Mouse (Mus musculus): ENCODE measurements around the gene Naxd. TPM values are rescaled to one million over a fixed set of nuclear protein-coding genes. Genes with fewer than 3 reads are reported as not detected.
A peak's percentile ranks its signal among the peaks of the same experiment; 100 is the strongest.
"Not testable (repeated sequence)": the region's sequence is repeated elsewhere in the genome, so short reads cannot be mapped to it uniquely, and the experiment has no call there.

Gene Naxd
- polyA plus RNA-seq, 1 experiment, result 49.5 TPM

DNA sequence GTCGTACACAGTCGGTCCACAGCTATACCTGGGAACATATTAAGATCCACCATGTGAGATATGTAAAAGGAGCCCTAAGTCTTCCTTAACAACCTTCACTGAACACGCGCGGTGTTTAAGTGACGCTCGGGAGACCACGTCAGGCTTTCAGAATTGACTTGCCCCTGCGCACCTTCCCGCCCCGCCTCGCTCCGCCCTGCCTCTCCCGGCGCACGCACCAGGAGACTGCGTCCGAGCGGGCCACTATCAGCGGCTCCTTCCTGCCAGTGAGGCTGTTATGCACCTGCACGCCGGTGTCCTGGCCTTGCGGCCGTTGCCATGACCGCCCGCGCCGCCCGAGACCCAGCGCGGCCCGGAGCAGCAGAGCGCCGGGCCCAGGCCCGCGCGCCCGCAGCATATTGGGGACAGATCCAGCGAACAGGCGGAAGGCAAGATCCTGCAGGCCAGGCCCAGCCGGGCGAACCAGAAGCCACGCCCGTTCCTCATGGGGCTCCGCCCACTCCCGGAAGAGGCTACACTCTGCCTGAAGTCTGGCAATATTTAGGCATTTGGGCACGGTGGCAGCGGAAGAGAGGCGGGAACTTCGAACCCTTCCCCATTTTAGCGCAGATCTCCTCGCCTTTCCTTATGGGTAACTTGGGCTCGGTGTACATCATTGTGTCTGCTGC, 53.1 kb downstream of the Naxd start, which contains the start of gene Cars2:
Gene Cars2 (minus strand): TSS at position 503 of the 668 bp plus-strand sequence.
- Histone ChIP-seq H3K27me3 (replicated peaks) (no peaks in the 10 kb centered on the region), H3K36me3 (replicated peaks; ENCODE audit: low read length) (peaks cover 35% of the 10 kb centered on the region), H3K4me3 (replicated peaks) (peak within 1 kb of the TSS; percentile 97), H3K4me1 (peaks cover 57% of the 10 kb centered on the region), H3K9me3 (no peaks in the 10 kb centered on the region)
- no peak for TF ChIP-seq GATA1 (IDR thresholded peaks at IDR 0.05; ENCODE audit: borderline replicate concordance, low read length)
- TF ChIP-seq FLI1 (IDR thresholded peaks at IDR 0.05; ENCODE audit: low read length), result no peak

DNA sequence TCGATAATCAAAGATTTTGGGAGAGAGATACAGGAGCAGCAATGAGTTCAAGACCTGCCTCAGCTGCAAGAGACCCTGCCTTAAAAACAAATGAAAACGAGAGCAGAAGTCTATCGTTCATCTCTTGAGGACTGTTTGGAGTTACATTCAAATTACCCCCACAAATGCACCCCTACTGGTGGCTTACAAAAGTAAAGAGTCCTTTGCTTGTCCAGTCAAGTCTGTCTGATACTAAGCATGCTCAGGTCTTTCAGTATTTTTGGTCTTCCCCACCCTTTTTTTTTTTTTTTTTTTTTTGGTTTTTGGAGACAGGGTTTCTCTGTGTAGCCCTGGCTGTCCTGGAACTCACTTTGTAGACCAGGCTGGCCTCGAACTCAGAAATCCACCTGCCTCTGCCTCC, 54.2 kb downstream of the Naxd start:
- H3K4me1 ChIP-seq, result peaks cover 57% of the 10 kb centered on the region
- H3K27me3 ChIP-seq (replicated peaks); H3K9me3 ChIP-seq; H3K4me3 ChIP-seq (replicated peaks): not testable (repeated sequence)
- H3K36me3 ChIP-seq (replicated peaks; ENCODE audit: low read length), result peaks cover 24% of the 10 kb centered on the region

DNA sequence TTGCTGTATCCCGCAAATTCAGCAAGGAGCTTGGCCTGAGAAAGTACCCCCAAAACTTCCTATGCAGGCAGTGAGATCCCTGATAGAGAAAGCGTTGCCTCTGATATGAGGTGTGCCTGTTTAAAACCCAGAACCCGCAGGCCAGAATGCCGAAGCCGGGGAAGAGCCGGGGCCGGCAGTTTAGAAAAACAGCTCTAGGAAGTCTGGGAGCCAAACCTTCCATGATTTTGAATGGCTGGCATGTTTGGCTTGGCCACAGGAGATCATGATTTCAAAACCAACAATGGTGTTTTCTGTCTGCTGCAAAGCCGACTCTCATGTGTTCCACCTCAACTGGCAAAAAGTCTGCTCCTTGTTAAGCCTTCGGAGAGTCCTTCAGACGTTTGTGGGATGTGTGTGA, 55.1 kb downstream of the Naxd start:
- Histone ChIP-seq H3K4me3 (replicated peaks) (no peak overlapping the region), H3K4me1 (peaks cover 51% of the 10 kb centered on the region), H3K9me3 (no peaks in the 10 kb centered on the region), H3K36me3 (replicated peaks; ENCODE audit: low read length) (peaks cover 17% of the 10 kb centered on the region), H3K27me3 (replicated peaks) (no peaks in the 10 kb centered on the region)
- TF ChIP-seq GATA1 (IDR thresholded peaks at IDR 0.05; ENCODE audit: borderline replicate concordance, low read length) (no peak), FLI1 (IDR thresholded peaks at IDR 0.05; ENCODE audit: low read length) (no peak)

DNA sequence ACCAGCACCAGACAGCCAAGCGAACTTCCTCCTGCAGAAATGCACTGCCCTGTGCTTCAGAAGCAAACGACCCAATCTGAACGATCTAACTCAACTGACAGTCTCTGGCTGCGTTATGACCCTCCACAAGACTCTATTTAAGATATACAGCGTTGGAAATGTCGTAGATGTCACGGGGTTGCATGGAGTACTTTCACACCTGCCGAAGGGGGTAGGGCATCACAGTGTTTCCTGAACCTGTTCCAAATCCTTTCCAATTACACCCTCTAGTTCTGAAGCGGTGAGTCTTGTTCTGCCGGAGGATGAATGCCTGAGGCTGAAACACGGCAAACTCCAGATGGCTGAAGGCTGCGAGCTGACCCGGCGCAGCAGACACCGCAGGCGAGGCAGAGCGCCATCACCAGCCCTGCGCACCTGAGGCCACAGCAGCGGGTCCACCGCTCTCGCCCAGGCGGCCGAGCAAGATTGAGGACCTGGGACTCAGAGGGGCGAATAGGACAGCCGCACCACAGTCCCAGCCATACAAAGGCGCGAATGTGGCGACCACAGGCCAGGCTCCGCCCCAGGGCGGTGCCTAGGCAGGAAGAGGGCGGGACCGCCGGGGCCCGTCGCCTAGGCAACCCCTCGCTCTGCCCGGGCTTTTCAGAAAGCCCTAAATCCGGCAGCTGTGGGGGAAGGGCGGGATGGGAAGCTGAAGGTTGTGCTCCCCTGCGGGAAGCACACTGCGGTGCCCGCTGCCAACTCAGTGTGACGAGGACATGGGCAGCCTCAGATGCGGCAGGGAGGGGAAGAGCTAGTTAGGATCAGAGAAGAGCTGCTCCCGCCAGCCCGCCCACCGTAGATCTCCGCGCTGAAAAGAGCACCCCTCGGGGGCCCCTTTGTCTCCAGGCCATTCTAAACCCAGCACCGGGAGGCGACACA, 57.8 kb downstream of the Naxd start, which contains the start of gene Ing1:
Gene Ing1 (plus strand): TSS at position 773 of the 921 bp plus-strand sequence.
- Histone ChIP-seq H3K4me1 (peaks cover 47% of the 10 kb centered on the region), H3K9me3 (no peaks in the 10 kb centered on the region), H3K36me3 (replicated peaks; ENCODE audit: low read length) (peaks cover 2% of the 10 kb centered on the region), H3K27me3 (replicated peaks) (no peaks in the 10 kb centered on the region), H3K4me3 (replicated peaks) (peak within 1 kb of the TSS; percentile 100)
- peak; percentile 64 for TF ChIP-seq FLI1 (IDR thresholded peaks at IDR 0.05; ENCODE audit: low read length)
- TF ChIP-seq GATA1 (IDR thresholded peaks at IDR 0.05; ENCODE audit: borderline replicate concordance, low read length), result no peak

DNA sequence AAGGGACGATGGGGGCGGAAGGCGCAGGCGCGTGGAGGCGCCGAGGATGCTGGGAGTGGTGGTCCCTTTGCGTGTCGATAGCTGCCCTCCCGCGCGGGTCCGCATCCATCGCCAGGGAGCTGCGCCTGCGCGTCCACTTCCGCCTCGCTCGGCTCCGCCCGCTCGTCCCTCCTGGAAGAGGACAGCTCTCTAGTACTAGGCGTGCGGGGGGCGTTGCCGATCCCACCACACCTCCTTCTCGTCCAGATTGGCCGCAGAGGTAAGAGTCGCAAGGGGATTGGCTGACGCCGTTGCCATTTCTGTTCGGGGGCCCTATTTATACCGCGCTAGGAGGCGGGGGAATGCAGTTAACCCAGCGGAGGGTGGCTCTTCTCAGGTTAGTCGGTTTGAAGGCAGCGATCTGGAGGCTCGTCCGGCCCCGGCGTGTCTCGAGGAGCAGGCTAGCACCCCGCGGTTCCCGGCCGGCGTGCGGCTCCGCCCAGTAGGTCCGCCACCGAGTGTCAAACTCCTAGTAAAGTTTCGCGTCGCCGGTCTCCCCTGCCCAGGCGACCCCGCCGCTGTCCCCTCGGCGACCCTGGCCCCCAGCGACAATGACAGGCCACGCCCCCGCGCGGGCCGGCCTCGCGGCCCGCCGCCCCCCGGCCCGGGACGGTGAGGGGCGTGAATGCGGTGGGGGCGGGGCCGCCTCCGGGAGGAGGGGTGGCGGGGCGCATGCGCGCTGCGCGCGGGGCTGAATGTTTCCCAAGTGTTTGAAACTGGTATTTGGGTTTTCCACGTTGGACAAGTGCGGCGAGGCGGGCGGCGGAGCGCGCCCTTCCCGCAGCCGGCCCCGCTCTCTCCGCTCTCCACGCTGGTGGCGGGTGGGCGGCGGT, 58.6 kb downstream of the Naxd start:
- no peaks in the 10 kb centered on the region for H3K27me3 ChIP-seq (replicated peaks)
- no peaks in the 10 kb centered on the region for H3K9me3 ChIP-seq
- no peak for TF ChIP-seq GATA1 (IDR thresholded peaks at IDR 0.05; ENCODE audit: borderline replicate concordance, low read length)
- TF ChIP-seq FLI1 (IDR thresholded peaks at IDR 0.05; ENCODE audit: low read length), result no peak
- peak overlapping the region; percentile 100 for H3K4me3 ChIP-seq (replicated peaks)
- H3K36me3 ChIP-seq (replicated peaks; ENCODE audit: low read length), result peaks cover 11% of the 10 kb centered on the region
- peaks cover 50% of the 10 kb centered on the region for H3K4me1 ChIP-seq

DNA sequence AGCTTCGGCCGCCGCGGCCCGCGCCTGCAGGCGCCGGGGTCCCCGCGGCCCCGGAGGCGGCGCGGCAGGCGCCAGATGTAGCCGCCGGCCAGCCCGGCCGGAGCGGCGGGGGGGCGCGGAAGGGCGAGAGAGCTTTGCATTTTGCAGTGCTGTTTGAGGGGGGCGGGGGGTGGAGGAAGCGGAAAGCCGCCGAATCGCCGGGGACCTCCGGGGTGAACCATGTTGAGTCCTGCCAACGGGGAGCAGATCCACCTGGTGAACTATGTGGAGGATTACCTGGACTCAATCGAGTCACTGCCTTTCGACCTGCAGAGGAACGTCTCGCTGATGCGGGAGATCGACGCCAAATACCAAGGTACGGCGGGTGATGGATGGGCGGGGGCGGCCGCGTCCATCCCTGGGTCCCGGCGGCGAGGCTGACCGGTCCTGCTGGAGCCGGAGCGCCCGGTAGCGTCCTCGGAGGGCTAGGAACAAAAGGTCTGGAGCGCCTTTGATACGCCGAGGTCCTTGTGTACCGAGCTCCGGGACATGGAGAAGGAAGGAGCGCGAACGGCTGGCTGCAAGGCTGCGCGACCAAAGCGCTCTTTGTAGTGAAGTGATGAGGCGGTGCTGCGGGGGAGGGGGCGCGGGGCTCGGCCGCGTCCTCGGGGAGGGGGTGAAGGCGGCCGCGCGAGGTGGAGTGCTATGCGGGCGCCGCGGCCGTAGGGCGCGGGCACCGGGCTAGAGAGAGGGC, 59.6 kb downstream of the Naxd start:
- Histone ChIP-seq H3K4me3 (replicated peaks) (peak overlapping the region; percentile 100), H3K4me1 (peaks cover 55% of the 10 kb centered on the region), H3K27me3 (replicated peaks) (no peaks in the 10 kb centered on the region), H3K36me3 (replicated peaks; ENCODE audit: low read length) (peaks cover 20% of the 10 kb centered on the region), H3K9me3 (no peaks in the 10 kb centered on the region)
- TF ChIP-seq FLI1 (IDR thresholded peaks at IDR 0.05; ENCODE audit: low read length), result no peak

DNA sequence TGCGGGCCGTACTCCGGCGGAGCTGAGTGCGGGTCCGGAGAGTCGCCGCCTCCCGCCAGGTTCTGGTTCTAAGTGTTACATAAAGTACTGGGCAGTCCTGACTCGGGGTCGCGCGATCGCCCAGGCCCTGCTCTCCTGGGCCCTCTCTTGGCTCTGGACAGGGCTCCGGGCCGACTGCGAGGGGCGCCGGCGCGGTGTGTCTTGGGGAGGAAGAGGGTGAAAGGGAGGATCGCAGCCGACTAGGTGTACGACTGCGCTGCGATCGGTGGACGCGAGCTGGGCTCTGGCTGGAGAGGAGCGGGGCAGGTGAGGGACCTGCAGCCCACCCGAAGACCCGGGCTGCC, 60.1 kb downstream of the Naxd start:
- Histone ChIP-seq H3K9me3 (no peaks in the 10 kb centered on the region), H3K4me1 (peaks cover 54% of the 10 kb centered on the region), H3K27me3 (replicated peaks) (no peaks in the 10 kb centered on the region), H3K4me3 (replicated peaks) (peak overlapping the region; percentile 100), H3K36me3 (replicated peaks; ENCODE audit: low read length) (peaks cover 26% of the 10 kb centered on the region)
- TF ChIP-seq FLI1 (IDR thresholded peaks at IDR 0.05; ENCODE audit: low read length) (no peak), GATA1 (IDR thresholded peaks at IDR 0.05; ENCODE audit: borderline replicate concordance, low read length) (no peak)

DNA sequence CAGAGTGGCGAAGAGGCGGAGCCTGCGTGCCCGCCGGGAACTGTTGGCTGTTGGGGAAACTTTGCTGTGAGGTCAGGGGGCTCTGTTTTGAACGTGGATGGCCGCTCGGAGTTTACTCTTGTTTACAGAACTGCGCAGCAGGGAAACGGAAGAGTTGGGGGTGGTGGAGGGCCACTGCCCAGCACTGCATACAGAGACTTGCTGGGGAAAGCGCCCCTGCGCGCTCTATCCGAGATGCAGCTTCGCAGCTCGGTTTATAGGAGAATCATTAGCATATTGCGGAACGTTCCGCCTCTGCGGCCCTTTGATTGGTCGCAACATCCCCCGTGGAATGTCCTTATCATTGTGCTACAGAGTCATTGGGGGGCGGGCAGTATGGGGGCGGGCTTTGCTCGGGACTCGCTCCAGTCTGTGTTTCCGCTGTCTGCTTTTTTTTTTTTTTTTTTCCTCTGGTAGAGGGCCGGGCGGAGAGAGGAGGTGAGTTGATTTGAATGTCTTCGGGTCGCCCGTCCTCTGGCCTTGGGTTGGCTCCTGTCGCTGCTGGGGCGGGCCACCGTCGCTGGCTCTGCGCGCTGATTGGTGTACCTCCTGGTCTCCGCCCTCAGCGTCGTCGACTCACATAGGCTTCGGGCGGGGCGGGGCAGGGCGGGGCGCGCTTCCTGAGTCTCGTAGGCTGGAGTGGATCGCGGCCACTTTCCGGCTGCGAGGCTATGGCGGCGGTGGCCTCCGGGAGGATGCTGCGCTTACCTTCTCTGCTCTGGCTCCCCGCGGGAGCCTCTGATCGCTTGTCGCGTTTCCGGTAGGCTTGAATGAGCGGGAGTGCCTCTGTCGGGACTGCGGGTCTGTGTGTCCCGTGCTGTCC, 60.7 kb downstream of the Naxd start:
- H3K4me1 ChIP-seq, result peaks cover 54% of the 10 kb centered on the region
- H3K36me3 ChIP-seq (replicated peaks; ENCODE audit: low read length), result peaks cover 26% of the 10 kb centered on the region
- no peaks in the 10 kb centered on the region for H3K27me3 ChIP-seq (replicated peaks)
- peak; percentile 41; the same call in 1 of the 3 replicates for TF ChIP-seq GATA1 (IDR thresholded peaks at IDR 0.05; ENCODE audit: borderline replicate concordance, low read length)
- TF ChIP-seq FLI1 (IDR thresholded peaks at IDR 0.05; ENCODE audit: low read length), result no peak
- H3K9me3 ChIP-seq, result no peaks in the 10 kb centered on the region
- H3K4me3 ChIP-seq (replicated peaks), result peak overlapping the region; percentile 100

All from megakaryocyte, embryonic 14.5 days (primary cell).